Mouse (Mus musculus) heart, postnatal 0 days (tissue): Measurements from ENCODE around the gene Engase.

Source experiments
- CTCF ChIP-seq: IDR thresholded peaks from 2 replicates; pipeline ENCODE4 v1.5.1; 2016; ENCODE audit warnings: antibody characterized with exemption, control low read depth, low read depth
- EP300 ChIP-seq: IDR thresholded peaks from 2 replicates; pipeline ENCODE4 v1.6.1; 2016; ENCODE audit warnings: antibody characterized with exemption, low read depth

GRCm38 (mm10) chr11:118496066-118496689, 19.5 kb downstream of the Engase start:
- no peak for TF ChIP-seq CTCF
- no peak for TF ChIP-seq EP300
